Mouse (Mus musculus): ENCODE results near the gene Rreb1. TPM values are rescaled to one million over a fixed set of nuclear protein-coding genes. Genes with fewer than 3 reads are reported as not detected.

Rreb1 gene
- polyA plus RNA-seq, 1 experiment from 2014 or later = 10.0 TPM

DNA sequence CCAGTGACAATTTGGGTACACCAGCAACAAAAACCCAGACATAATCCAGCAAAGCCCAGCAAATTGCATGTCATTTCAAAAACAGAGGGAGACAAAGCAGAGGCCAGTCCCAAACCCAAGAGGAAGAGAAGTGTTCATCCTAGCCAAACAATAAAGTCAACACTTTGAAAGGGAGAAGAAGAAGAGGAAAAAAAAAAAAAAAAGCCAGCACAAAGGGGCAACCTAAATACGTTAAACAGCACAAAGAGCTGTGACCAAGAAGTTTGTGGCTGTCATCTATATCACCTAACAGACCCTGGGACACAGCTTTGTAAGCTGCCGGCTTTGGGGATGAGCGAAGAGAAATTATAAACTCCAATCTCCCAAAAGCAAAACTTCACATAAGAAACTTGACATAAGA lies 17.8 kb upstream of the Rreb1 start:
- Histone ChIP-seq H3K4me1 (ENCODE audit: insufficient read depth, low read depth, low read length) (no peaks in the 10 kb centered on the region), H3K4me2 (replicated peaks; ENCODE audit: low read depth, low read length) (no peak overlapping the region), H3K4me3 (ENCODE audit: low read depth, low read length) (no peak overlapping the region), H3K27ac (ENCODE audit: low read length) (no peak overlapping the region), H3K9me3 (ENCODE audit: low read length) (no peaks in the 10 kb centered on the region), H3K9ac (replicated peaks; ENCODE audit: low read depth) (no peak overlapping the region), H3K36me3 (ENCODE audit: insufficient read depth, low read length) (no peaks in the 10 kb centered on the region), H3K27me3 (replicated peaks; ENCODE audit: insufficient read depth, low read length) (no peaks in the 10 kb centered on the region)
- 62% methylated on average over 3 of the region's 3 CpGs for WGBS
- DNase-seq (ENCODE audit: low spot score) (no peak), ATAC-seq (no peak)
- no peak for TF ChIP-seq CTCF (IDR thresholded peaks at IDR 0.05)
- TF ChIP-seq EP300 (IDR thresholded peaks at IDR 0.05) = no peak

DNA sequence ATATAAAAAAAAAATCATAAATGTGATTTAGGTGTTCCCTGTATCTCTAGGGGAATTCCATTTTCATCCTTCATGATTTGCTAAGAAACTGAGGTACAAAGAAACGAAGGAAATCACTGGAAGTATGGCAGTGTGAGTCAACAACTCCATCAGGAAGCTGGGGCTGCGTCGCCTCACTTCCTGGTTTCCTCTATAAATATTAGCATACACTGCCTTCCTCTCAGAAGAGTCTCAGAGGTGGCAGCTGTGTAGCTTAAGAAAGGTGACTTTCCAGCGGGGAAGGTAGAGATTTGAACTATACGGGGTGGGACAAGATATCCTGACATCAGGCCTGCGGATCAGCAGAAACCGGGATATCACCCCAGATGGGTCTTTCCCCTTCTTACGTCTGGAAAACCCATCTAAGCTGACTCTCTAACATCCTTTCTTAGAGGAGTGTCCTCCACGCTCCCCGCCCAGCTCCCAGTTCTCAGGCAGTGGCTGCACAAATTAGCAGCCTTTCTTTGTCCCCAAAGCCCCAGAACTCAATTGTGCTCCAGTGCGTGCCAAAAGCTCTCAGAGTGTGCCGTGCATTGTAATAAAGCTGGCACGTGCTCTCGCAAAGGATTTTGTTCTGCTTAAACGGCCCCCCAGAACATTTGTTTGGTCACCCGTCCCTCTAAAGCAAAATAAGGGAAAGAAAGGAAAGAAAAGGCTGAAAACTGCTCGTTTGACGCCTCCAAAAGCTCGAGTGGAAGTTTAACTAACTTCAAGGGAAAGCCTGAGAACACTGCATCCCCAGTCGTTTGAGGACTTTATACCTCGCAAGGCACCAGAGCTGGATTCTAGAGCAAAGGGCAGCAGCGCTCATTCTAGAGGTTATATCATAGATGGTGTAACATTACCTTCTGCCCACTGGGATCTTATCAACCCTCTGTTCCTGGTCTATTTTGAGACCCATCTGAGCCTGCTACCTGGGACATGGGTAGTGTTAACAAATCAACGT lies 17.0 kb upstream of the Rreb1 start:
- ATAC-seq (peak; percentile 67), DNase-seq (ENCODE audit: low spot score) (peak; percentile 52)
- no peak overlapping the region for H3K4me3 ChIP-seq (ENCODE audit: low read depth, low read length)
- no peaks in the 10 kb centered on the region for H3K9me3 ChIP-seq (ENCODE audit: low read length)
- H3K4me1 ChIP-seq (ENCODE audit: insufficient read depth, low read depth, low read length) = no peaks in the 10 kb centered on the region
- 0 out of 2 replicates have a peak overlapping the region, but pooled peaks have one; percentile 22 for H3K27ac ChIP-seq (ENCODE audit: low read length)
- WGBS = 26% methylated on average over 23 of the region's 23 CpGs
- TF ChIP-seq CTCF (IDR thresholded peaks at IDR 0.05) (no peak), EP300 (IDR thresholded peaks at IDR 0.05) (no peak)
- H3K9ac ChIP-seq (replicated peaks; ENCODE audit: low read depth) = no peak overlapping the region; the same call in 1 of the 2 replicates
- no peaks in the 10 kb centered on the region for H3K36me3 ChIP-seq (ENCODE audit: insufficient read depth, low read length)
- H3K27me3 ChIP-seq (replicated peaks; ENCODE audit: insufficient read depth, low read length) = no peaks in the 10 kb centered on the region
- peak overlapping the region; percentile 37 for H3K4me2 ChIP-seq (replicated peaks; ENCODE audit: low read depth, low read length)

DNA sequence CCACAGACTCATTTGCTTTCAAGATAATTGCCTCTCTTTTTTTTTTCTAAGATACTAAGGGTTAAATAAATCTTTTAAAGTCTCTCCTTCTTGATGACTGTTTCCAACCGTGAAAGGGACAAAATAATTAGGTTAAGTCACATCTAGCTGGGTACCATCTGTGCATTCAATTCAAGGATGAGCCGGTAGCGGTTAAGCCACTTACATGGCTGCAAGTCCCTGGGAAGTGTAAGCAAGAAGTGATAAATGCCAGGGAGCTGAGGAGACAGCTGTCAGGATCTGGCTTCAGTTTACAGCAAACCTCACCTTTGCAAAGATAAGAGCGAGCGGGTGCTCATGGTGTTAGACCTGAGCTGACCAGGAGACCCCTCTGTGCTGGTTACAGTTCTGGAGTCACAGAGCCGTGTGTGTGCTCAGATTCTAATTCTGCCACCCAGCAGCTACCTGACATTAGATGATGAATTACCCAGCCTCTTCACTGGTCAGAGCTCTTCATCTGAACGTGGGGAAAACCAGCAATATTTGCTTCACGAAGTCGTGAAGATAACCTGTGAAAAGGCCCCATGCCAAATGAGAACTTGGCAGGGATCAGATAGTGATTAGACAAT lies 14.3 kb upstream of the Rreb1 start:
- no peaks in the 10 kb centered on the region for H3K4me1 ChIP-seq (ENCODE audit: insufficient read depth, low read depth, low read length)
- WGBS = 50% methylated on average over 9 of the region's 9 CpGs
- H3K27me3 ChIP-seq (replicated peaks; ENCODE audit: insufficient read depth, low read length) = no peaks in the 10 kb centered on the region
- ATAC-seq = no peak
- no peaks in the 10 kb centered on the region for H3K9me3 ChIP-seq (ENCODE audit: low read length)
- no peak overlapping the region for H3K27ac ChIP-seq (ENCODE audit: low read length)
- no peaks in the 10 kb centered on the region for H3K36me3 ChIP-seq (ENCODE audit: insufficient read depth, low read length)
- no peak overlapping the region for H3K4me2 ChIP-seq (replicated peaks; ENCODE audit: low read depth, low read length)
- no peak overlapping the region for H3K4me3 ChIP-seq (ENCODE audit: low read depth, low read length)
- no peak overlapping the region for H3K9ac ChIP-seq (replicated peaks; ENCODE audit: low read depth)
- TF ChIP-seq CTCF (IDR thresholded peaks at IDR 0.05) (no peak), EP300 (IDR thresholded peaks at IDR 0.05) (no peak)
- no peak for DNase-seq (ENCODE audit: low spot score)

DNA sequence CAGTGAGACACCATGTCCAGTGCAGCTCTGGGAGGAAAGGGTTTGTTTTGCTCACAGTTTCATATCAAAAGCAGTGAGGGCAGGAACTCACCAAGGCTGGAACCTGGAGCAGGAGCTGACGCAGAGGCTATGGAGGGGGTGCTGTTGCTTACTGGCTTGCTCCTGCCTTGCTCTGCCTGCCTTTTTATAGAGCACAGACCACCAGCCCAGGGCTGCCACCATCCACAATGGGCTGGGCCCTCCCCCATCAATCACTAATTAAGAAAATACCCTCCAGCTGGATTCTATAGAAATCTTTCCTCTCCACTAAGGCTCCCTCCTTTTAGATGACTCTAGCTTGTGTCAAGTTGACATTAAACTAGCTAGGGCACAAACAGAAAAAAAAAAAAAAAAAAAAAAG lies 8.4 kb upstream of the Rreb1 start:
- DNase-seq (ENCODE audit: low spot score) (no peak), ATAC-seq (no peak)
- 57% methylated on average over 1 of the region's 1 CpGs for WGBS
- TF ChIP-seq CTCF (IDR thresholded peaks at IDR 0.05) (no peak), EP300 (IDR thresholded peaks at IDR 0.05) (no peak)
- no peaks in the 10 kb centered on the region for H3K4me1 ChIP-seq (ENCODE audit: insufficient read depth, low read depth, low read length)
- no peak overlapping the region for H3K9ac ChIP-seq (replicated peaks; ENCODE audit: low read depth)
- no peaks in the 10 kb centered on the region for H3K9me3 ChIP-seq (ENCODE audit: low read length)
- no peak overlapping the region for H3K4me2 ChIP-seq (replicated peaks; ENCODE audit: low read depth, low read length)
- H3K27ac ChIP-seq (ENCODE audit: low read length) = no peak overlapping the region
- H3K27me3 ChIP-seq (replicated peaks; ENCODE audit: insufficient read depth, low read length) = no peaks in the 10 kb centered on the region
- H3K4me3 ChIP-seq (ENCODE audit: low read depth, low read length) = no peak overlapping the region
- H3K36me3 ChIP-seq (ENCODE audit: insufficient read depth, low read length) = no peaks in the 10 kb centered on the region

DNA sequence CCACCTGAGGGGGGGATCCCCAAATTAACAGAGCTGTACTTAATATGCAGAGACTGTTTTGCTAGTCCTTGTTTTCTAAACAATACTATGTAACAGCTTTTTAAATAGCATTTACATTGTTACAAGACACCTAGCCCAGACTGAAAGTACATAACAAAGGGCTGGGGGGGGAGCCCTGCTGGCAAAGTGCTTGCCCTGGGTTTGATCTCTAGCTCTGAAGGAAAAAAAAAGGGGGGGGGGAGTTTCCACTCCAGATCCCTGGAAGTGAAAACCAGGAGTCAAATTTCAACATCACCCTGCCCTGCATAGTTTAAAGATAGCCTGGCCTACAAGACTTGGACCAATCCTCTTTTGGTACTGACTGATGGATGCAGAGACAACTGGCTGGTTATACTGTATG lies 4.7 kb upstream of the Rreb1 start:
- Histone ChIP-seq H3K27me3 (replicated peaks; ENCODE audit: insufficient read depth, low read length) (no peaks in the 10 kb centered on the region), H3K36me3 (ENCODE audit: insufficient read depth, low read length) (no peaks in the 10 kb centered on the region), H3K9ac (replicated peaks; ENCODE audit: low read depth) (no peak overlapping the region), H3K4me3 (ENCODE audit: low read depth, low read length) (no peak overlapping the region), H3K27ac (ENCODE audit: low read length) (no peak overlapping the region), H3K4me1 (ENCODE audit: insufficient read depth, low read depth, low read length) (no peaks in the 10 kb centered on the region), H3K9me3 (ENCODE audit: low read length) (no peaks in the 10 kb centered on the region), H3K4me2 (replicated peaks; ENCODE audit: low read depth, low read length) (no peak overlapping the region)
- DNase-seq (ENCODE audit: low spot score) = no peak
- TF ChIP-seq CTCF (IDR thresholded peaks at IDR 0.05) (no peak), EP300 (IDR thresholded peaks at IDR 0.05) (no peak)
- no peak for ATAC-seq

DNA sequence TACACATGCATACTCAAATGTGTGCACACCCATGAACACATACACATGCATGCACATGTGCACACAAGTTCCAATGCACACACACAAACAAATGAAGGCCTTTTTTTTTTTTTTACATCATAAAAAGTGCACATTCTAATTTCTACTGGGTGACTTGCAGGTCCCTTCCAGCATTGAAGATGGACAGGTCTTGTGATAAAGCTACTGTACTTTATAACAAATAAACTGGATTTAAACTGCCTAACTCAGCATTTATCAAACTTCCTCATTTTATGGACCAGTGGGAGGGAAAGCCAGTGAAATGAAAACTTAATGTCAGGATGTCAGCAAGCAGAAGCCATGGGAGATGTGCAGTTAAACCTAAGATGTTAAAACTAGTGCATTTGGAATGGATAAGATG lies 1.5 kb upstream of the Rreb1 start:
- Histone ChIP-seq H3K36me3 (ENCODE audit: insufficient read depth, low read length) (no peaks in the 10 kb centered on the region), H3K4me3 (ENCODE audit: low read depth, low read length) (no peak overlapping the region), H3K9me3 (ENCODE audit: low read length) (no peaks in the 10 kb centered on the region), H3K4me2 (replicated peaks; ENCODE audit: low read depth, low read length) (no peak overlapping the region), H3K4me1 (ENCODE audit: insufficient read depth, low read depth, low read length) (no peaks in the 10 kb centered on the region), H3K27ac (ENCODE audit: low read length) (no peak overlapping the region), H3K9ac (replicated peaks; ENCODE audit: low read depth) (no peak overlapping the region), H3K27me3 (replicated peaks; ENCODE audit: insufficient read depth, low read length) (no peaks in the 10 kb centered on the region)
- no peak for ATAC-seq
- DNase-seq (ENCODE audit: low spot score) = no peak
- TF ChIP-seq EP300 (IDR thresholded peaks at IDR 0.05) (no peak), CTCF (IDR thresholded peaks at IDR 0.05) (no peak)

Measured in lung, postnatal 0 days (tissue).